Mouse (Mus musculus) midbrain, embryonic 14.5 days (tissue): ENCODE results near the gene 4930513O06Rik. TPM values are rescaled to one million over a fixed set of nuclear protein-coding genes. Genes with fewer than 3 reads are reported as not detected.

Experiments
- ATAC-seq: fragments of 200-750 bp; cut with Nextera tagmentation; 2 replicates; pipeline ENCODE4 v1.8.0; 2017; ENCODE audit warnings: moderate number of reproducible peaks, moderate library complexity; ENCODE audit not compliant: low FRiP score, low TSS enrichment
- DNase-seq: peaks from one replicate; pipeline ENCODE4 v3.0.0-alpha.2; 2015
- H3K27ac ChIP-seq: fragments of 300-500 bp; sonication (generic); replicated peaks from 2 replicates; pipeline ENCODE4 v1.5.1; 2014; ENCODE audit warnings: mild to moderate bottlenecking, low read depth, low read length, moderate library complexity
- H3K27me3 ChIP-seq: fragments of 300-500 bp; sonication (generic); 2 replicates; pipeline ENCODE4 v1.6.1; 2014; ENCODE audit warnings: low read length, control low read depth, mixed read lengths; ENCODE audit not compliant: control insufficient read depth, insufficient read depth
- H3K36me3 ChIP-seq: fragments of 300-500 bp; sonication (generic); 2 replicates; pipeline ENCODE4 v1.6.1; 2014; ENCODE audit warnings: low read length, control low read depth; ENCODE audit not compliant: control insufficient read depth, insufficient read depth
- H3K4me1 ChIP-seq: fragments of 300-500 bp; sonication (generic); 2 replicates; pipeline ENCODE4 v1.6.1; 2014; ENCODE audit warnings: mild to moderate bottlenecking, antibody characterized with exemption, low read length, control low read depth; ENCODE audit not compliant: control insufficient read depth, insufficient read depth
- H3K4me2 ChIP-seq: fragments of 300-500 bp; sonication (generic); 2 replicates; pipeline ENCODE4 v1.6.1; 2014; ENCODE audit warnings: mild to moderate bottlenecking, low read length, moderate library complexity
- H3K4me3 ChIP-seq: fragments of 300-500 bp; sonication (generic); replicated peaks from 2 replicates; pipeline ENCODE4 v1.5.1; 2014; ENCODE audit warnings: low read depth, low read length
- H3K9ac ChIP-seq: fragments of 300-500 bp; sonication (generic); replicated peaks from 2 replicates; pipeline ENCODE4 v1.6.1; 2014; ENCODE audit warnings: mild to moderate bottlenecking, low read length, moderate library complexity
- H3K9me3 ChIP-seq: fragments of 300-500 bp; sonication (generic); 2 replicates; pipeline ENCODE4 v1.6.1; 2016; ENCODE audit warnings: low read length, control low read depth, mixed read lengths; ENCODE audit not compliant: control insufficient read depth
- WGBS: fragments of 180-500 bp; shearing (Covaris S2); extraction: QIAGEN DNeasy Blood & Tissue Kit; methylation state at CpG from one replicate; pipeline ENCODE4 v1.1.7; 2014; 5-methylcytosine and 5-hydroxymethylcytosine counted together
- polyA plus RNA-seq: library from polyadenylated mRNA; unstranded; fragments of >200 nt; fragmentation: Nextera tagmentation; extraction: Ambion mirVana; gene quantifications from 2 replicates; pipeline ENCODE4 v1.2.1, GENCODE M21; 2014

The 4930513O06Rik gene
- polyA plus RNA-seq, 1 experiment from 2014 or later = not detected

DNA sequence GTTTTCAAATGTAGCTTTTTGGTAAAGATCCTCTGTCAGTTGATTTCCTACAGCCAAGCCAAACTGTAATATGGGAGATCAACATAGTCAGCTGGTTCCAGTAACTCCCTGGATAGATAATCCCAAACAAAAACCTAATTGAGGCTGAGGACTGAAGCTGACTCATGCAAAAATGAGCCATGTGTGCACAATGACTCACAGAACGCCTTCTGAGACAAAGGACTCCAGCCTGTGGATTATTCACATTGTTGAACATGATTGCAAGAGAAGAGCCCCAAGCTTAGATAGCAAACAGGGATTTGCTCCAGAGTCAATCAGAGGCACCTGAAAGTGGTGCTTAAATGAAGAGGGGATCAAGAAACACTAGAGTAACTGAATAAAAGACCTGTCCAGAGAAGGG lies 11.2 kb downstream of the 4930513O06Rik start:
- Histone ChIP-seq H3K4me3 (no peak overlapping the region), H3K27ac (no peak overlapping the region), H3K9ac (no peak overlapping the region), H3K27me3 (no peaks in the 10 kb centered on the region), H3K4me1 (no peaks in the 10 kb centered on the region), H3K4me2 (no peak overlapping the region), H3K36me3 (no peaks in the 10 kb centered on the region), H3K9me3 (no peaks in the 10 kb centered on the region)
- DNase-seq (no peak), ATAC-seq (no peak)
- 66% methylated on average over 1 of the region's 1 CpGs for WGBS

DNA sequence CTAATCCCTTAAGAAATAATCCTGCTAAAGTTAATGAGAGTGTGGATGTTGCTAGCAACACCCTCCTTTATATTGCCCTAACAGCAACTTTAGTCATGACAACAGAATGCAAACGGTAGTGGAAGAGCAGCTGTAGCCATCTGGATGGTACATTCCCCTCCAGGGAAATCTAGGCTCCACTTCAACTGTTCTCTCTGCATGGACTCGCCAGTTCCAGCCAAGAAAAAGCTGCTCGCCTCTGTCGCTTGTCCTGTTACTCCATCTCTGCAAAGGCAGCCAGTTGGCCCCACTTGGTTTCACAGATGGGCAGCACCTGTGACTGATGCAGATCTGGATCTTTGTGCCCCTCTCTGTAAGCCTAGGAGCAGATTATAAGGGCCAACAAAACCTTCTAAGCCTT lies 48.0 kb downstream of the 4930513O06Rik start:
- Histone ChIP-seq H3K27me3 (no peaks in the 10 kb centered on the region), H3K36me3 (no peaks in the 10 kb centered on the region), H3K4me1 (no peaks in the 10 kb centered on the region), H3K9me3 (no peaks in the 10 kb centered on the region), H3K9ac (no peak overlapping the region), H3K27ac (no peak overlapping the region), H3K4me3 (no peak overlapping the region), H3K4me2 (no peak overlapping the region)
- no peak for DNase-seq
- no peak for ATAC-seq
- WGBS = 39% methylated on average over 4 of the region's 4 CpGs

Other genes starting within 250 kb of the 4930513O06Rik start
- 0.16 and 0.76 TPM in 2 replicates for gene Nrk, start 171.8 kb upstream of the 4930513O06Rik start, polyA plus RNA-seq
- not detected in 2 replicates for gene Serpina7, start 1.0 kb upstream of the 4930513O06Rik start, polyA plus RNA-seq
- not detected in 2 replicates for gene 4933428M09Rik, start 93.0 kb downstream of the 4930513O06Rik start, polyA plus RNA-seq
- gene Mum1l1, start 123.8 kb downstream of the 4930513O06Rik start, polyA plus RNA-seq = 7.3 and 10.2 TPM in 2 replicates
- not detected in 2 replicates for gene Trap1a, start 247.4 kb downstream of the 4930513O06Rik start, polyA plus RNA-seq